Mouse (Mus musculus) kidney, postnatal 0 days (tissue): ENCODE results near the gene Zbp1. TPM values are rescaled to one million over a fixed set of nuclear protein-coding genes. Genes with fewer than 3 reads are reported as not detected.
A peak's percentile ranks its signal among the peaks of the same experiment; 100 is the strongest.

ENCODE experiments used
- ATAC-seq: fragments of 200-750 bp; cut with Nextera tagmentation; replicated peaks from 2 replicates; pipeline ENCODE4 v1.8.0; 2017; ENCODE audit warnings: low read depth, moderate number of reproducible peaks, moderate TSS enrichment, moderate library complexity; ENCODE audit not compliant: low FRiP score
- DNase-seq: peaks from one replicate; pipeline ENCODE4 v3.0.0-alpha.2; 2016; ENCODE audit warnings: low spot score
- H3K27ac ChIP-seq: fragments of 300-500 bp; sonication (generic); 2 replicates; pipeline ENCODE4 v1.5.1; 2014; ENCODE audit warnings: mild to moderate bottlenecking
- H3K27me3 ChIP-seq: fragments of 300-500 bp; sonication (generic); 2 replicates; pipeline ENCODE4 v1.6.1; 2014; ENCODE audit warnings: low read length, mixed read lengths; ENCODE audit not compliant: insufficient read depth
- H3K36me3 ChIP-seq: fragments of 300-500 bp; sonication (generic); 2 replicates; pipeline ENCODE4 v1.6.1; 2014; ENCODE audit warnings: low read length, mixed read lengths; ENCODE audit not compliant: insufficient read depth
- H3K4me1 ChIP-seq: fragments of 300-500 bp; sonication (generic); replicated peaks from 2 replicates; pipeline ENCODE4 v1.6.1; 2014; ENCODE audit warnings: antibody characterized with exemption, low read length, mixed read lengths; ENCODE audit not compliant: insufficient read depth
- H3K4me2 ChIP-seq: fragments of 300-500 bp; sonication (generic); 2 replicates; pipeline ENCODE4 v1.6.1; 2014; ENCODE audit warnings: mild to moderate bottlenecking, low read length, moderate library complexity, mixed read lengths
- H3K4me3 ChIP-seq: fragments of 300-500 bp; sonication (generic); replicated peaks from 2 replicates; pipeline ENCODE4 v1.5.1; 2014; ENCODE audit warnings: low read depth, low read length
- H3K9ac ChIP-seq: fragments of 300-500 bp; sonication (generic); 2 replicates; pipeline ENCODE4 v1.6.1; 2014; ENCODE audit warnings: low read depth, low read length
- H3K9me3 ChIP-seq: fragments of 300-500 bp; sonication (generic); replicated peaks from 2 replicates; pipeline ENCODE4 v1.6.1; 2016; ENCODE audit warnings: low read length, inconsistent platforms, mixed read lengths
- CTCF ChIP-seq: IDR thresholded peaks from 2 replicates; pipeline ENCODE4 v1.5.1; 2016; ENCODE audit warnings: antibody characterized with exemption, low read depth, mild to moderate bottlenecking, moderate library complexity
- WGBS: fragments of 180-500 bp; shearing (Covaris S2); extraction: QIAGEN DNeasy Blood & Tissue Kit; methylation state at CpG from one replicate; pipeline ENCODE4 v1.1.7; 2014; 5-methylcytosine and 5-hydroxymethylcytosine counted together
- polyA plus RNA-seq: library from polyadenylated mRNA; unstranded; fragments of >200 nt; fragmentation: Nextera tagmentation; extraction: Ambion mirVana; gene quantifications from 2 replicates; pipeline ENCODE4 v1.2.1, GENCODE M21; 2015

Zbp1 gene
- polyA plus RNA-seq, 1 experiment from 2014 or later, result 1.7 TPM

- peak overlapping the region; percentile 77 for H3K27ac ChIP-seq
Measured at GRCm38 (mm10) chr2:173263636-173264330, 45.1 kb upstream of the Zbp1 start.

DNA sequence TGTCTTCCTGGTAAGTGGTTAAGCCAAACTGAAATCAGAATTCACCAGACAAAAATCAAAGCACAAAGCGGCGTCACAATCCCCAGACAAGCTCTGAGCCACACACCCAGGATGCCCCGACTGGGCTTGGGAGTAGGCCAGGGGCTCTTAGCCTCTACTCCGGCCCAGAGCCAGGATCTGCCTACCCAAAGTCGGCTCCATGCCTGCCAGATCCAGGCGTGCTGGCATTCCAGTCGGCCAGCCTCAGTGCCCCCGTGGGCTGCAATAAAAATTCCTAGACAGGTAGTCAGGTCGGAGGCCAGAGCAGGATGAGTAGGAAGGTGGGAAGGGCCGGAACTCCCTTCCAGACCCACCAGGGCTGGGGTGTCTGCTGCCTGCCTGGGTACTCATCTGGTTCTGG is 42.8 kb upstream of the Zbp1 start:
- DNase-seq, result no peak
- Histone ChIP-seq H3K27me3 (no peaks in the 10 kb centered on the region), H3K27ac (0 out of 2 replicates have a peak overlapping the region, but pooled peaks have one; percentile 10), H3K36me3 (no peaks in the 10 kb centered on the region), H3K9ac (no peak overlapping the region), H3K4me2 (no peak overlapping the region), H3K4me1 (peaks cover 40% of the 10 kb centered on the region), H3K9me3 (no peaks in the 10 kb centered on the region), H3K4me3 (no peak overlapping the region)
- no peak for TF ChIP-seq CTCF
- no peak for ATAC-seq
- WGBS, result 56% methylated on average over 10 of the region's 10 CpGs

More at GRCm38 (mm10) chr2:173263636-173264330, 45.1 kb upstream of the Zbp1 start:
- no peaks in the 10 kb centered on the region for H3K9me3 ChIP-seq
- no peaks in the 10 kb centered on the region for H3K36me3 ChIP-seq
- no peaks in the 10 kb centered on the region for H3K27me3 ChIP-seq
- no peak overlapping the region for H3K4me2 ChIP-seq
- DNase-seq, result no peak
- peaks cover 48% of the 10 kb centered on the region for H3K4me1 ChIP-seq
- H3K4me3 ChIP-seq, result no peak overlapping the region
- WGBS, result 37% methylated on average over 11 of the region's 11 CpGs
- peak; percentile 74 for ATAC-seq
- TF ChIP-seq CTCF, result no peak
- no peak overlapping the region for H3K9ac ChIP-seq

GRCm38 (mm10) chr2:173258459-173259091 is 39.9 kb upstream of the Zbp1 start:
- H3K27ac ChIP-seq, result no peak overlapping the region
- DNase-seq (no peak), ATAC-seq (peak; percentile 14; the same call in 1 of the 2 replicates)
- no peaks in the 10 kb centered on the region for H3K36me3 ChIP-seq
- H3K27me3 ChIP-seq, result no peaks in the 10 kb centered on the region
- H3K4me1 ChIP-seq, result peaks cover 28% of the 10 kb centered on the region
- no peak overlapping the region for H3K4me3 ChIP-seq
- WGBS, result 52% methylated on average over 9 of the region's 9 CpGs
- no peaks in the 10 kb centered on the region for H3K9me3 ChIP-seq
- TF ChIP-seq CTCF, result no peak
- no peak overlapping the region for H3K4me2 ChIP-seq
- H3K9ac ChIP-seq, result no peak overlapping the region

DNA sequence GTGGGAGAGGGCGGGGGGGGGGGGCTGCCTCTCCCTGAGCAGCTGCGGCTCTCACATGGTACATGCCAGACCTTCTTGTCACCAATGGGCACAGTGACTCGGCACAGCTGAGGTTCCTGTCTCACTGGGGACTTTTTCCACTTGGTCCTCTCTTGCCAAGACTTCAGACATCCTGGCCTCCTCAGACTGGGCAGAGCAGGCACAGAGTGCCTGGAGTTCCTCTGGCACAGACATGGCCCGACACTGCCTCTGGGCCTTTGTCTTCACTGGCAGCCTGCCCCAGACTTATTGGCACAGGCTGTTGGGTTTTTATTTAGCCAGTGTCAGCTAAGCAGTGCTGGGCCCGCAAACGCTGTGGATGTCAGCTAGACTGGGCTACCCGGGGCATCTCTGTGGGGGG is 38.9 kb upstream of the Zbp1 start:
- ATAC-seq (no peak), DNase-seq (no peak)
- 64% methylated on average over 6 of the region's 7 CpGs for WGBS
- no peaks in the 10 kb centered on the region for H3K9me3 ChIP-seq
- no peak overlapping the region for H3K4me2 ChIP-seq
- no peaks in the 10 kb centered on the region for H3K27me3 ChIP-seq
- peaks cover 35% of the 10 kb centered on the region for H3K4me1 ChIP-seq
- no peak overlapping the region for H3K4me3 ChIP-seq
- H3K27ac ChIP-seq, result no peak overlapping the region; the same call in 1 of the 2 replicates
- TF ChIP-seq CTCF, result no peak
- H3K36me3 ChIP-seq, result no peaks in the 10 kb centered on the region
- no peak overlapping the region for H3K9ac ChIP-seq

DNA sequence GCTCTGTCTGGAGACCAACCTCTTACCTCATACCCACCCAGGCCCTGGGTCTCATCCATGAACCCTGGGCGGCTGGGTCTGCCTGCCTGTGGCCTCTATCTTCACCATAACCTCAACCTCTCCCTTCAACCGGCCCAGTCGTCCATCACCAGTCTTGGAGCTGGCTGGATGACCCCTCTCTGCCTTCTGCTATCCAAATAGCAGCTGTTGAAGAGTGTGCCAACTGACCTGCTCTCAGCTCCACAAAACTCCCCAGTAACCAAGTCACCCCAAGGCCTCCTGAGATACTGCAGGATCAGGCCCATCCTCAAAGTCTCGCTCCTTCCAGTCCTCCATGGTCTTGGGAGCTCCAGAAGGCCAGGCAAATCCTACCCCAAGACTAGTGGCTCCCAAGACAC is 37.8 kb upstream of the Zbp1 start:
- no peak for TF ChIP-seq CTCF
- DNase-seq (no peak), ATAC-seq (no peak)
- no peak overlapping the region for H3K4me3 ChIP-seq
- no peak overlapping the region for H3K4me2 ChIP-seq
- H3K27me3 ChIP-seq, result no peaks in the 10 kb centered on the region
- H3K27ac ChIP-seq, result no peak overlapping the region
- H3K9me3 ChIP-seq, result no peaks in the 10 kb centered on the region
- WGBS, result 56% methylated on average over 4 of the region's 4 CpGs
- no peak overlapping the region for H3K9ac ChIP-seq
- H3K36me3 ChIP-seq, result no peaks in the 10 kb centered on the region
- peaks cover 43% of the 10 kb centered on the region for H3K4me1 ChIP-seq

DNA sequence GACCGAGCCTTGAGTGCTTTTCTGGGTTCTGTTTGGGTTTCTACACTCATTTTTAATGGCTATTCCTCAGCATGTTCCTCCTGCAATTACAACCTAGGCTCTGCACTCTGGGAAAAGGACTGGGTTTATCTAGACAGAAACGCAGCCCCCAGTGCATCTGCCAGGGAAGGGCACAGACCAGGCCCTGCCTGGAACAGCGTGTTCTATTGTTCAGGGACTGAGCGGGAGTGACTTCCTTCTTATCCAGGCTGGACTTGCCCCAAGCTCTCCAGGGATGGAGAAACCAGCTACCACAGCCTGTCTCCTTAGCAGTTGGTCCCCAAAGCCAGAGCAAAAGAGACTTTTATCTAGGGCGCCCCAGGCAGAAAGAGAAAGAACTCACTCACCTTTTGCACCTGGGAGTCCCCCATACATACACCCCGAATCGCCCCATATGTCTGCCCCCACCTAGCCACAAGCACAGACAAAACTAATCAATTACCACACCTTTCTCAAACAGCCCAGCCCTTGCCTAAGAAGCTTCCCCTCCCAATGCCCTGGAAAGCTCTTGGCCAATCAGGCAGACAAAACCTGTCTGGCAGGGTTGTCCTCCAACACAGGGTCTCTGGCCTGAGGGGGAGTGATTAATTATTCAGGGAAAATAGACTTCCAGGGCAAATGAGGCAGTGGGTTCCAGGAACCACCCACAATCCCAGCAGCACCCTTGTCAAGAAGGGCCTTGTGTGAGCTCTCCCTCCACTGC is 37.3 kb upstream of the Zbp1 start:
- Histone ChIP-seq H3K4me1 (peaks cover 43% of the 10 kb centered on the region), H3K36me3 (no peaks in the 10 kb centered on the region), H3K9ac (no peak overlapping the region), H3K9me3 (no peaks in the 10 kb centered on the region), H3K4me2 (no peak overlapping the region), H3K27ac (no peak overlapping the region), H3K27me3 (no peaks in the 10 kb centered on the region), H3K4me3 (no peak overlapping the region)
- DNase-seq (no peak), ATAC-seq (no peak)
- TF ChIP-seq CTCF, result no peak
- whole genome bisulfite sequencing, result 68% methylated on average over 7 of the region's 7 CpGs
